Mouse (Mus musculus) stomach, embryonic 16.5 days (tissue): Measurements from ENCODE around the gene Eva1c. TPM values are rescaled to one million over a fixed set of nuclear protein-coding genes. Genes with fewer than 3 reads are reported as not detected.

Experiments used
- ATAC-seq: fragments of 200-750 bp; cut with Nextera tagmentation; 2 replicates; pipeline ENCODE4 v1.8.0; 2017; ENCODE audit warnings: moderate number of reproducible peaks, moderate TSS enrichment; ENCODE audit not compliant: insufficient read depth, low FRiP score
- H3K27ac ChIP-seq: fragments of 300-500 bp; sonication (generic); 2 replicates; pipeline ENCODE4 v1.5.1; 2014; ENCODE audit warnings: low read length
- H3K27me3 ChIP-seq: fragments of 300-500 bp; sonication (generic); 2 replicates; pipeline ENCODE4 v1.6.1; 2014; ENCODE audit warnings: low read length, control low read depth, mixed read lengths; ENCODE audit not compliant: control insufficient read depth, insufficient read depth
- H3K36me3 ChIP-seq: fragments of 300-500 bp; sonication (generic); 2 replicates; pipeline ENCODE4 v1.6.1; 2014; ENCODE audit warnings: low read length; ENCODE audit not compliant: control insufficient read depth, insufficient read depth
- H3K4me1 ChIP-seq: fragments of 300-500 bp; sonication (generic); 2 replicates; pipeline ENCODE4 v1.6.1; 2014; ENCODE audit warnings: low read length, control low read depth, mixed read lengths; ENCODE audit not compliant: control insufficient read depth, insufficient read depth
- H3K4me2 ChIP-seq: fragments of 300-500 bp; sonication (generic); 2 replicates; pipeline ENCODE4 v1.6.1; 2014; ENCODE audit warnings: low read depth, low read length, mixed read lengths
- H3K4me3 ChIP-seq: fragments of 300-500 bp; sonication (generic); replicated peaks from 2 replicates; pipeline ENCODE4 v1.5.1; 2014; ENCODE audit warnings: mild to moderate bottlenecking, low read length
- H3K9ac ChIP-seq: fragments of 300-500 bp; sonication (generic); 2 replicates; pipeline ENCODE4 v1.6.1; 2014; ENCODE audit warnings: low read length
- H3K9me3 ChIP-seq: fragments of 300-500 bp; sonication (generic); replicated peaks from 2 replicates; pipeline ENCODE4 v1.6.1; 2016; ENCODE audit warnings: low read length, control low read depth; ENCODE audit not compliant: control insufficient read depth
- WGBS: fragments of 180-500 bp; shearing (Covaris S2); extraction: QIAGEN DNeasy Blood & Tissue Kit; methylation state at CpG from one replicate; pipeline ENCODE4 v1.1.7; 2014; 5-methylcytosine and 5-hydroxymethylcytosine counted together
- polyA plus RNA-seq: library from polyadenylated mRNA; unstranded; fragments of >200 nt; fragmentation: Nextera tagmentation; extraction: Ambion mirVana; gene quantifications from 2 replicates; pipeline ENCODE4 v1.2.1, GENCODE M21; 2015

The Eva1c gene
- polyA plus RNA-seq, 1 experiment from 2014 or later: 2.2 TPM

GRCm38 (mm10) chr16:90903300-90903699, 76.8 kb downstream of the Eva1c start:
- Histone ChIP-seq H3K36me3 (no peaks in the 10 kb centered on the region), H3K4me1 (no peaks in the 10 kb centered on the region), H3K9ac (no peak overlapping the region), H3K27me3 (no peaks in the 10 kb centered on the region), H3K27ac (no peak overlapping the region), H3K9me3 (no peaks in the 10 kb centered on the region), H3K4me2 (no peak overlapping the region), H3K4me3 (no peak overlapping the region)
- 40% methylated on average over 5 of the region's 5 CpGs for WGBS
- ATAC-seq: no peak

GRCm38 (mm10) chr16:90907250-90907649, 80.7 kb downstream of the Eva1c start:
- Histone ChIP-seq H3K9me3 (no peaks in the 10 kb centered on the region), H3K4me3 (no peak overlapping the region), H3K27ac (no peak overlapping the region), H3K4me2 (no peak overlapping the region), H3K36me3 (no peaks in the 10 kb centered on the region), H3K4me1 (no peaks in the 10 kb centered on the region), H3K27me3 (no peaks in the 10 kb centered on the region), H3K9ac (no peak overlapping the region)
- no peak for ATAC-seq
- WGBS: 64% methylated on average over 7 of the region's 7 CpGs

GRCm38 (mm10) chr16:90910855-90911533, 84.5 kb downstream of the Eva1c start:
- ATAC-seq: no peak
- H3K27me3 ChIP-seq: no peaks in the 10 kb centered on the region
- no peaks in the 10 kb centered on the region for H3K4me1 ChIP-seq
- no peak overlapping the region for H3K27ac ChIP-seq
- H3K4me2 ChIP-seq: no peak overlapping the region
- H3K4me3 ChIP-seq: no peak overlapping the region
- H3K9ac ChIP-seq: no peak overlapping the region
- WGBS: 75% methylated on average over 17 of the region's 17 CpGs
- no peaks in the 10 kb centered on the region for H3K36me3 ChIP-seq
- H3K9me3 ChIP-seq: no peaks in the 10 kb centered on the region

- WGBS: 90% methylated on average over 13 of the region's 13 CpGs
- Histone ChIP-seq H3K4me3 (no peak overlapping the region), H3K27ac (no peak overlapping the region), H3K9ac (no peak overlapping the region), H3K9me3 (no peaks in the 10 kb centered on the region), H3K4me1 (no peaks in the 10 kb centered on the region), H3K27me3 (no peaks in the 10 kb centered on the region), H3K4me2 (no peak overlapping the region), H3K36me3 (no peaks in the 10 kb centered on the region)
- ATAC-seq: no peak
These were observed 85.2 kb downstream of the Eva1c start for GRCm38 (mm10) chr16:90911766-90912165.

GRCm38 (mm10) chr16:90916040-90916481, 89.5 kb downstream of the Eva1c start:
- no peaks in the 10 kb centered on the region for H3K4me1 ChIP-seq
- no peaks in the 10 kb centered on the region for H3K9me3 ChIP-seq
- no peak overlapping the region for H3K4me3 ChIP-seq
- 0 out of 2 replicates have a peak overlapping the region, but pooled peaks have one; percentile 34 for H3K27ac ChIP-seq
- no peaks in the 10 kb centered on the region for H3K36me3 ChIP-seq
- H3K4me2 ChIP-seq: peak overlapping the region; percentile 3; the same call in 1 of the 2 replicates
- no peaks in the 10 kb centered on the region for H3K27me3 ChIP-seq
- WGBS: 27% methylated on average over 12 of the region's 12 CpGs
- H3K9ac ChIP-seq: no peak overlapping the region
- ATAC-seq: peak; percentile 47

GRCm38 (mm10) chr16:90917156-90917555, 90.6 kb downstream of the Eva1c start:
- no peaks in the 10 kb centered on the region for H3K36me3 ChIP-seq
- ATAC-seq: no peak
- H3K27me3 ChIP-seq: no peaks in the 10 kb centered on the region
- 79% methylated on average over 8 of the region's 8 CpGs for WGBS
- H3K4me3 ChIP-seq: no peak overlapping the region
- H3K4me1 ChIP-seq: no peaks in the 10 kb centered on the region
- no peak overlapping the region for H3K4me2 ChIP-seq
- no peak overlapping the region for H3K9ac ChIP-seq
- no peaks in the 10 kb centered on the region for H3K9me3 ChIP-seq
- H3K27ac ChIP-seq: no peak overlapping the region

- H3K9me3 ChIP-seq: no peaks in the 10 kb centered on the region
- WGBS: 45% methylated on average over 10 of the region's 10 CpGs
- no peak overlapping the region for H3K4me2 ChIP-seq
- no peak overlapping the region for H3K9ac ChIP-seq
- no peaks in the 10 kb centered on the region for H3K36me3 ChIP-seq
- no peak for ATAC-seq
- H3K27me3 ChIP-seq: no peaks in the 10 kb centered on the region
- no peak overlapping the region for H3K4me3 ChIP-seq
- no peaks in the 10 kb centered on the region for H3K4me1 ChIP-seq
- no peak overlapping the region for H3K27ac ChIP-seq
These were observed 95.1 kb downstream of the Eva1c start for GRCm38 (mm10) chr16:90921471-90922159.

GRCm38 (mm10) chr16:90924606-90925370, 98.3 kb downstream of the Eva1c start:
- Histone ChIP-seq H3K9ac (no peak overlapping the region), H3K4me1 (no peaks in the 10 kb centered on the region), H3K27ac (no peak overlapping the region), H3K27me3 (no peaks in the 10 kb centered on the region), H3K4me2 (no peak overlapping the region), H3K36me3 (no peaks in the 10 kb centered on the region), H3K9me3 (no peaks in the 10 kb centered on the region), H3K4me3 (no peak overlapping the region)
- ATAC-seq: peak; percentile 30; the same call in 1 of the 2 replicates
- 81% methylated on average over 13 of the region's 13 CpGs for WGBS

GRCm38 (mm10) chr16:90925461-90925860, 98.9 kb downstream of the Eva1c start:
- H3K36me3 ChIP-seq: no peaks in the 10 kb centered on the region
- ATAC-seq: peak; percentile 48; the same call in 1 of the 2 replicates
- WGBS: 25% methylated on average over 5 of the region's 5 CpGs

More at GRCm38 (mm10) chr16:90925461-90925860, 98.9 kb downstream of the Eva1c start:
- Histone ChIP-seq H3K4me1 (no peaks in the 10 kb centered on the region), H3K9ac (no peak overlapping the region), H3K27ac (no peak overlapping the region), H3K27me3 (no peaks in the 10 kb centered on the region), H3K9me3 (no peaks in the 10 kb centered on the region), H3K4me3 (no peak overlapping the region), H3K4me2 (no peak overlapping the region)
